In the genomic region with DNA sequence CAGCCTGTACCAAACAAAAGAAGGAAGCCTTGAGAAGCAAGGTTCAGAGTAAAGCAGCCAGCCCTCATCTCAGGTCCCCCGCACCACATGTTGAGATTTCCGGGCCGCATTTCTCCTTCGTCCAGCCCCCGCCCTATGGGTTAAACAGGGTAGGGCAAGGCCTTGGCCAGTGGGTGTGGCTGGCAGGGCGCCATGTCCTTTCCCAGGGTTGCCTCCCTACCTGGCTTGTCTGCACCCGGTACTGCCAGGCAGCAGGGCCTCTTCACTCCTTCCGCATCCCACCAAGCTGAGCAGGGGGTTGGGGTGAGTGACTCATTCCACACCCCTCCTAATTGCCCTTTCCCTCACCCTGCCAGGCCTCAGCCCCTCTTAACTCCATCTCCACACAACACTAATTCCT, we compare ENCODE assay signal across 9 mouse cellular contexts. TPM values are rescaled to one million over a fixed set of nuclear protein-coding genes. Genes with fewer than 3 reads are reported as not detected.
DNase-seq lines count a peak whose midpoint lies in the region; ATAC-seq and TF ChIP-seq lines count a peak whose summit lies in the region.
"Had no signal": no experiment of that assay in that cellular context is flagged by ENCODE, and none has a peak within 500 bp of the region (broad histone marks: within the 10 kb centered on the region; RNA-seq: fewer than 3 reads in every experiment).

No protein-coding gene starts in this region.

- peak; percentile 86 for ATAC-seq in lung, postnatal 0 days

- 0 out of 2 replicates have a peak, but pooled peaks have one; percentile 10 for TF ChIP-seq EP300 in lung, postnatal 0 days (IDR thresholded peaks at IDR 0.05)

- H3K9ac ChIP-seq in lung, postnatal 0 days (replicated peaks; ENCODE audit: low read depth), result no peak overlapping the region
- H3K9ac ChIP-seq: liver, embryonic 13.5 days had no signal

- H3K4me3 ChIP-seq in lung, postnatal 0 days (ENCODE audit: low read depth, low read length), result no peak overlapping the region
- H3K4me3 ChIP-seq: liver, embryonic 13.5 days had no signal

- peak overlapping the region; percentile 38; the same call in 1 of the 2 replicates for H3K27ac ChIP-seq in lung, postnatal 0 days (ENCODE audit: low read length)
- H3K27ac ChIP-seq: liver, embryonic 13.5 days had no signal

- H3K4me1 ChIP-seq in lung, postnatal 0 days (ENCODE audit: insufficient read depth, low read depth, low read length), result 0 out of 2 replicates have a peak, but pooled peaks cover 3% of the 10 kb centered on the region

- no peak overlapping the region for H3K4me2 ChIP-seq in lung, postnatal 0 days (replicated peaks; ENCODE audit: low read depth, low read length)
- H3K4me2 ChIP-seq: liver, embryonic 13.5 days had no signal

- H3K9me3 ChIP-seq in lung, postnatal 0 days (ENCODE audit: low read length), result no peaks in the 10 kb centered on the region
- H3K9me3 ChIP-seq: liver, embryonic 13.5 days had no signal

- H3K36me3 ChIP-seq in lung, postnatal 0 days (ENCODE audit: insufficient read depth, low read length), result no peaks in the 10 kb centered on the region
- H3K36me3 ChIP-seq: liver, embryonic 13.5 days had no signal

- 47% methylated on average over 8 of the region's 8 CpGs for WGBS in lung, postnatal 0 days

- intact Hi-C loops in heart, postnatal 10 days (cut with DNase I), result loop anchor here (2.0 to 5.0 kb wide), 3 partner anchors 101 to 703 kb away; no protein-coding TSS in a partner anchor

- peak; percentile 53 for DNase-seq in ovary, adult 18-20 months (ENCODE audit: low spot score)
- no peak for DNase-seq in ovary, postnatal 10 days (ENCODE audit: low spot score)
- peak; percentile 44 to 49 for DNase-seq in heart, postnatal 10 days
- peak; percentile 83 for DNase-seq in lung, postnatal 0 days (ENCODE audit: low spot score)
- peak; percentile 83 for DNase-seq in urinary bladder, postnatal 25 days (ENCODE audit: low spot score)
- no peak for DNase-seq in gastrocnemius, adult 18-20 months (ENCODE audit: low spot score)
- no peak for DNase-seq in gastrocnemius, postnatal 25 days
- no peak for DNase-seq in embryo, embryonic 9.5 days (ENCODE audit: extremely low spot score)
- DNase-seq: liver, embryonic 13.5 days had no signal

- TF ChIP-seq CTCF in lung, postnatal 0 days (IDR thresholded peaks at IDR 0.05), result peak; percentile 15

- no peaks in the 10 kb centered on the region for H3K27me3 ChIP-seq in lung, postnatal 0 days (replicated peaks; ENCODE audit: insufficient read depth, low read length)
- H3K27me3 ChIP-seq: liver, embryonic 13.5 days had no signal

RNA-seq across cellular contexts. Expression of a gene that starts 19.6 kb away (rescaled TPM):
- total RNA-seq in heart, postnatal 10 days (2021), result 10 to 100 TPM; 10.3 to 16.7 TPM
- 460 and 573 TPM in 2 replicates for polyA plus RNA-seq in lung, postnatal 0 days (2015; fragmentation: Nextera tagmentation; extraction: Ambion mirVana)
- total RNA-seq in gastrocnemius, adult 18-20 months (2021), result under 1 TPM; 0.37 to 0.57 TPM
- under 1 TPM in 1 of 2 experiments, not detected in 1; 0.28 TPM for total RNA-seq in gastrocnemius, postnatal 25 days (2021)

RNA-seq across cellular contexts. Expression of a gene that starts 25.0 kb away (rescaled TPM):
- not detected for total RNA-seq in heart, postnatal 10 days (2021)
- not detected in 2 replicates for polyA plus RNA-seq in lung, postnatal 0 days (2015; fragmentation: Nextera tagmentation; extraction: Ambion mirVana)
- not detected for total RNA-seq in gastrocnemius, adult 18-20 months (2021)
- not detected for total RNA-seq in gastrocnemius, postnatal 25 days (2021)
- polyA plus RNA-seq: liver, embryonic 13.5 days had no signal

RNA-seq across cellular contexts. Expression of a gene that starts 32.3 kb away (rescaled TPM):
- under 1 TPM in 1 of 2 experiments, not detected in 1; 0.29 TPM for total RNA-seq in heart, postnatal 10 days (2021)
- 28.1 and 58.8 TPM in 2 replicates for polyA plus RNA-seq in lung, postnatal 0 days (2015; fragmentation: Nextera tagmentation; extraction: Ambion mirVana)
- total RNA-seq in gastrocnemius, adult 18-20 months (2021), result not detected
- not detected for total RNA-seq in gastrocnemius, postnatal 25 days (2021)

RNA-seq across cellular contexts. Expression of a gene that starts 39.3 kb away (rescaled TPM):
- 1 to 10 TPM; 1.8 to 2.7 TPM for total RNA-seq in heart, postnatal 10 days (2021)
- 1.7 and 2.3 TPM in 2 replicates for polyA plus RNA-seq in lung, postnatal 0 days (2015; fragmentation: Nextera tagmentation; extraction: Ambion mirVana)
- not detected for total RNA-seq in gastrocnemius, adult 18-20 months (2021)
- not detected for total RNA-seq in gastrocnemius, postnatal 25 days (2021)

RNA-seq across cellular contexts. Expression of a gene that starts 46.7 kb away (rescaled TPM):
- total RNA-seq in heart, postnatal 10 days (2021), result not detected
- polyA plus RNA-seq in lung, postnatal 0 days (2015; fragmentation: Nextera tagmentation; extraction: Ambion mirVana), result 0.60 and 0.68 TPM in 2 replicates
- total RNA-seq in gastrocnemius, adult 18-20 months (2021), result not detected
- not detected for total RNA-seq in gastrocnemius, postnatal 25 days (2021)

Comparison
In these comparisons a context has a peak if more than half of its experiments do, and no peak if none do; other contexts are left out.
1. DNase-seq: peak in ovary, adult 18-20 months (single experiment), heart, postnatal 10 days (2 of 2), lung, postnatal 0 days (single experiment) and urinary bladder, postnatal 25 days (single experiment); none in ovary, postnatal 10 days (single experiment), gastrocnemius, adult 18-20 months (single experiment), gastrocnemius, postnatal 25 days (single experiment) and embryo, embryonic 9.5 days (single experiment).
2. RNA of a gene that starts 19.6 kb away (total RNA-seq): 10.3 to 16.7 TPM in heart, postnatal 10 days; 0.37 to 0.57 TPM in gastrocnemius, adult 18-20 months and 0.28 TPM in gastrocnemius, postnatal 25 days; every median in the first group is over 4 times any median in the second.